Mouse (Mus musculus) ES-E14 (cell line): ENCODE measurements around the gene Pou2f2. TPM values are rescaled to one million over a fixed set of nuclear protein-coding genes. Genes with fewer than 3 reads are reported as not detected.
"Not testable (repeated sequence)": the region's sequence is repeated elsewhere in the genome, so short reads cannot be mapped to it uniquely, and the experiment has no call there.

ENCODE experiments used
- DNase-seq: peaks from one replicate; pipeline ENCODE4 v3.0.0-alpha.2; 2013; ENCODE audit warnings: low read depth, low spot score
- H3K27ac ChIP-seq: 2 replicates; pipeline ENCODE4 v1.5.1; 2012; ENCODE audit warnings: low read depth, mild to moderate bottlenecking, low read length, moderate library complexity, mixed read lengths; ENCODE audit not compliant: poor library complexity, insufficient read depth, severe bottlenecking
- H3K36me3 ChIP-seq: 2 replicates; pipeline ENCODE4 v1.6.1; 2012; ENCODE audit warnings: mild to moderate bottlenecking, low read length, moderate library complexity, mixed read lengths; ENCODE audit not compliant: control insufficient read depth, poor library complexity, insufficient read depth, severe bottlenecking
- H3K4me1 ChIP-seq, 2 experiments: fragments of 150-350 bp in 1 of 2; sonication (generic) in 1 of 2; 2 replicates each; pipeline ENCODE4 v1.6.1; 2012; ENCODE audit warnings: low read length in 2 of 2, mild to moderate bottlenecking in 1 of 2, mixed read lengths in 1 of 2; ENCODE audit not compliant: control insufficient read depth in 2 of 2, insufficient read depth in 2 of 2, poor library complexity in 1 of 2
- H3K4me3 ChIP-seq, 2 experiments: fragments of 150-350 bp in 1 of 2; sonication (generic) in 1 of 2; 2 replicates each; pipeline ENCODE4 v1.5.1; 2012; ENCODE audit warnings: low read length in 2 of 2, low read depth in 1 of 2, mild to moderate bottlenecking in 1 of 2, mixed read lengths in 1 of 2; ENCODE audit not compliant: insufficient read depth in 1 of 2, poor library complexity in 1 of 2, severe bottlenecking in 1 of 2
- H3K9ac ChIP-seq: 2 replicates; pipeline ENCODE4 v1.6.1; 2012; ENCODE audit warnings: low read depth, mild to moderate bottlenecking, low read length, mixed read lengths; ENCODE audit not compliant: poor library complexity, insufficient read depth, severe bottlenecking
- H3K9me3 ChIP-seq: fragments of 150-350 bp; sonication (generic); 2 replicates; pipeline ENCODE4 v1.6.1; 2012; ENCODE audit warnings: low read depth, mild to moderate bottlenecking, low read length; ENCODE audit not compliant: control insufficient read depth, insufficient read depth
- CHD2 ChIP-seq: IDR thresholded peaks from 2 replicates; pipeline ENCODE4 v1.6.1; 2014; ENCODE audit warnings: mild to moderate bottlenecking, low read depth, low read length, inconsistent platforms
- HCFC1 ChIP-seq: IDR thresholded peaks from 2 replicates; pipeline ENCODE4 v1.6.1; 2012; ENCODE audit warnings: low read length, inconsistent platforms, borderline replicate concordance; ENCODE audit not compliant: insufficient read depth
- MAFK ChIP-seq: IDR thresholded peaks from 2 replicates; pipeline ENCODE4 v1.6.1; 2014; ENCODE audit warnings: mild to moderate bottlenecking, low read depth, low read length, inconsistent platforms; ENCODE audit not compliant: insufficient read depth
- ZC3H11A ChIP-seq: IDR thresholded peaks from 2 replicates; pipeline ENCODE4 v1.6.1; 2012; ENCODE audit warnings: low read depth, mild to moderate bottlenecking, inconsistent platforms, low read length, borderline replicate concordance
- ZNF384 ChIP-seq: IDR thresholded peaks from 2 replicates; pipeline ENCODE4 v1.6.1; 2012; ENCODE audit warnings: low read depth, low read length, inconsistent platforms
- in situ Hi-C, 2 experiments: fragments of 600-800 bp; cut with MboI; formaldehyde crosslinking; loops; one replicate each; pipeline ENCODE4 v1.15.1; 2025; ENCODE audit warnings: low sequenced_read_pairs in 2 of 2, inconsistent platforms in 1 of 2; ENCODE audit not compliant: unreplicated experiment in 2 of 2
- total RNA-seq: library from RNA; depleted of rRNA; stranded (reverse); fragments of 300-350 nt; gene quantifications from 2 replicates; pipeline ENCODE4 v1.2.3, GENCODE M21; 2012

Gene Pou2f2
- total RNA-seq, 1 experiment, result 2.4 TPM

DNA sequence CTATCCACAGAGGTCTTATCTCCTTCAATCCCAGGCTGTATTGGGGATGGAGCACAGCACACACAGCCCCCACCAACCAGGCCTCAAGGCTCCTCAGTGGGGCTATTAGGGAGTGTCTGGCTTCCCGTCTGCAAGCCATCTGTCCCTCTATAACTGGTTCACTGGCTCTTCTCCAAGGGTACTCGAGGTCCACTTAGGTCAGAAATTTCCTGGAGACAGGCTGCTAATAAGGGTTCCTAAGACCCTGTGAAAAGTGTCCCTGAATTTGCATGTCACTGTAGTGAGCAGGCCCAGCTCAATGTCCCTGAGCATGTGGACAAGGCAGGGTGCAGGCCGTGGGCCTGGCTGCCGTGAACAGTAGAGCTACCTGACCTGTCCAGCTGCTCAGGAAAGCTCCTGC is 122.6 kb downstream of the Pou2f2 start:
- Histone ChIP-seq H3K4me3 (no peak overlapping the region), H3K27ac (no peak overlapping the region), H3K9ac (no peak overlapping the region), H3K4me1 (peaks cover 0 to 4% of the 10 kb centered on the region in 2 experiments; a peak in 1 of 4 replicates), H3K36me3 (peaks cover 17% of the 10 kb centered on the region; the same call in 1 of the 2 replicates), H3K9me3 (no peaks in the 10 kb centered on the region)
- TF ChIP-seq ZC3H11A (no peak), MAFK (no peak), CHD2 (no peak), HCFC1 (no peak), ZNF384 (no peak)
- in situ Hi-C loops, result no loop called here
- DNase-seq, result no peak

DNA sequence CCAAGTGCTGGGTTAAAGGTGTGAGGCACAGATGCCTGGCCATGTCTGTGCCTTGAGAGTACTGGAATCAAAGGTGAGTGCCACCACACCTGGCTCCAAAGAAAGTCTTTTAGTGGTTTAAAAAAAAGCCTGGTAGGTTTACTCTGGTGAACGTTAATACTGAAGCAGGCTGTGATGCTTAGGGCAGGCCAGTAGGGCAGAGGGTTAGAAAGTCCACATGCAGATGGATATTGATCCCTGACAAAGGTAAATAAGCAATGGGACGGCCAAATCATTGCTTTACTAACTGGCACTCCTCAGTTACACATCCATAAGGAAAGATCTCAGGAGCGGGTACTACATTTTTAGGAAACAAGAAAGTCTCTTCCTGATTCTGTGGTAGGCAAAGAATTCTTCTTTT is 126.9 kb downstream of the Pou2f2 start:
- H3K9ac ChIP-seq, result no peak overlapping the region
- no peak for DNase-seq
- no peak overlapping the region for H3K4me3 ChIP-seq
- in situ Hi-C loops, result no loop called here
- H3K9me3 ChIP-seq, result no peaks in the 10 kb centered on the region
- no peak for TF ChIP-seq ZNF384
- TF ChIP-seq HCFC1, result no peak
- no peak for TF ChIP-seq MAFK
- no peak overlapping the region for H3K27ac ChIP-seq
- H3K36me3 ChIP-seq, result peaks cover 2% of the 10 kb centered on the region; the same call in 1 of the 2 replicates
- H3K4me1 ChIP-seq, result no peaks in the 10 kb centered on the region

DNA sequence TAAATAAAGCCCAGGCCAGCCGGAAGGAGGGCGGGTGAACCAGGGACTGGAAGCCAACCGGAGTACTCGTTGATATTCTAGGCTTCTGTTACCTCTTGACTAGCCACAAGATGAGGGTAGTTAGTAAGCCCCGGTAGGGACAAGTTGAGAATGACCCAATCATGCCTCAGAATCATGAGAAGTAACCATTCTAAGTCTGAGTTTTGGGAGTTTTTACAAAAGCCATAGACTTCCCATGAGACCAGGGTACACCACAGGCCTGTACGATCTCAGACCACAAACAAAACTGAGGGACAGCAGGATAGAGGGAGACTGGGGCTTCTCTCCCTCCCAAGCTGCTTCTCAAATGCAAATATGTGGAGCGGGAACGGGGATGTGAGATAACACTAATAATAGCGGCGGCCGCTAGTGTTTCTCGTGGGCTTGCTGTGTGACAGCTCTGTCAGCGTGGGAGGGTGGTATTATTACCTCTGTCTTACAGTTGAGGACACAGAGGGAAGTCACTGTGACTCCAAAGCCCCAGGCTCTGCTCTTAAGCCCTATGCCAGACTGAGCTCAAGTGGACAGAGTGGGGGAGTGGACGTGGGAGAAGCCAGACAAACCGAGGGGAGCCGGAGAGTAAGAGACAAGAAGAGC is 130.1 kb downstream of the Pou2f2 start:
- Histone ChIP-seq H3K4me1 (peaks cover 2 to 5% of the 10 kb centered on the region in 2 experiments; a peak in 1 of 4 replicates), H3K4me3 (no peak overlapping the region), H3K27ac (no peak overlapping the region), H3K9ac (no peak overlapping the region), H3K9me3 (no peaks in the 10 kb centered on the region), H3K36me3 (no peaks in the 10 kb centered on the region; the same call in 1 of the 2 replicates)
- no peak for DNase-seq
- TF ChIP-seq CHD2 (no peak), MAFK (no peak), ZC3H11A (no peak), ZNF384 (no peak), HCFC1 (no peak)
- in situ Hi-C loops, result no loop called here

DNA sequence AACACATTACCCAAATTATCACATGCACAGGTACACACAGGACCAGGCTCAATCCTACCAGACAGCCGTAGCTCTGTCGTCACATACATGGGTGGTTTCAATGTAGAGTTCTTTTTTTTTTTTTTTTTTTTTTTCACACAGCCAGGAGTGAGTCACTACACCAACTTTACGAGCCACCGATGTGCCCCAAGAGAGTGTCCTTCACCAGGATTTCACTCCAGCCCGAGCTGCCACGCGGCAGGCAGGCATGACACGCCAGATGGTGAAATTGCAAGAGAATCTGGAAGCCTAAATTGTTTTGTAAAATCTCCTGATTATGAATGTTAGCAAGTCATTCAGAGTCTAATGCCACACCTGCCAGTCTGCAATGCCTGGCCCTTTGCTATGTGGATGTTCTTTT is 132.2 kb downstream of the Pou2f2 start:
- Histone ChIP-seq H3K27ac (no peak overlapping the region), H3K4me3 (no peak overlapping the region), H3K36me3 (no peaks in the 10 kb centered on the region; the same call in 1 of the 2 replicates), H3K9ac (no peak overlapping the region), H3K4me1 (peaks cover 3 to 11% of the 10 kb centered on the region in 2 experiments; a peak in 1 of 4 replicates), H3K9me3 (no peaks in the 10 kb centered on the region)
- in situ Hi-C loops, result no loop called here
- TF ChIP-seq MAFK, result no peak
- peak; percentile 60 for TF ChIP-seq ZNF384
- DNase-seq, result no peak

DNA sequence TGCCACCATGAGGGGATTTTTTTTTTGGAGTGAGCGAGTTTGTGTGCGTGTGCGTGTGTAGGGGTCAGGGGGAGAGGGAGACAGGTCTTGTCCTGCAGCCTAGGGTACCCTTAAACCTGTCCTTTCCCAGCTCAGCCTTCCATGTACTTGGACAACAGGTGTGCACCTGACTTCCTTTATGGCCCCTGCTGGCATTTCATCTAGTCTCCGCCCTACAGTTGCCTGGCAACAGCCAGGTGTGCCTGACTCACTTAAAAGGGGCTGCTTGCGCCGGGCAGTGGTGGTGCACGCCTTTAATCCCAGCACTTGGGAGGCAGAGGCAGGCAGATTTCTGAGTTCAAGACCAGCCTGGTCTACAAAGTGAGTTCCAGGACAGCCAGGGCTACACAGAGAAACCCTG is 134.9 kb downstream of the Pou2f2 start:
- H3K4me3 ChIP-seq, DNase-seq, in situ Hi-C loops, H3K9me3 ChIP-seq, H3K9ac ChIP-seq, H3K36me3 ChIP-seq, H3K27ac ChIP-seq: not testable (repeated sequence)
- H3K4me1 ChIP-seq, result peaks cover 3 to 11% of the 10 kb centered on the region in 2 experiments; a peak in 1 of 4 replicates
